10 mouse cellular contexts compared by ENCODE assay signal in the genomic region with DNA sequence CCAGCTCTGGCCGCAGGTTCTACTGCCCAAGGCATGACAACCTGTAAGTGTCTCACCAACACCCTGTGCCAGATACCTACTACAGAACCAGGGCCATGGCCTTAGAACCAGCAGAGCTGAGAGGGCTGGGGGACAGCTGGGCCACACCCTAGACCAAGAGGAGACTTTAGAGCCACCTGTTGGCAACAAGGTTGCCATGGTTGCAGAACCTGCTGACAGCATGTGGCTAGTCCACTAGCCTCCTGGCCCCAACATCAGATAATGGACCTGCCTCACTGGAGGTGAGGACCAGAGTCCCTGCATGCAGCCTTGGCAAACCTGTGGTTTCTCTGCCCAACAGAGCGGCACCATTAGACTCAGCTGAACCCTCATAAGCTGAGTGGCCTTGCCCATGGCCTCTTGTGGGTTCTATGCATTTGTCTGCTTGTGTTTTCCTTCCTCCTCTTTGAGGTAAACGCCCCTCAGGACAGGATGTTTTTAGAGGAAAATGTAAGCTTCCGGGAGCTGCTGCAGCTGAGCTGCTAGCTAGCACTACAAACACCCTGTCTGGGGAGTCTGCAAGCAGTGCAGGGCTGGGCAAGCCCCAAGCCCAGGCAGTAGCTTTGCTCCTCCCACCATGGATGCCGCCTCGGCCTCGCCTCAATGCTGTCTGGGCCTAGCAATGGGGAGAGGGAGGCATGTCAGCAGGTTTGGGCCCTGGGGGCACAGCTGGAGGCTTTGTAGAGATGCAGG. TPM values are rescaled to one million over a fixed set of nuclear protein-coding genes. Genes with fewer than 3 reads are reported as not detected.
A peak's percentile ranks its signal among the peaks of the same experiment; 100 is the strongest.
DNase-seq lines count a peak whose midpoint lies in the region; ATAC-seq and TF ChIP-seq lines count a peak whose summit lies in the region.
"Had no signal": no experiment of that assay in that cellular context is flagged by ENCODE, and none has a peak within 500 bp of the region (broad histone marks: within the 10 kb centered on the region; RNA-seq: fewer than 3 reads in every experiment).

No protein-coding gene starts in this region.

- no peak overlapping the region for H3K27ac ChIP-seq in embryonic facial prominence, embryonic 11.5 days (replicated peaks; ENCODE audit: low read depth, low read length)
- no peak overlapping the region for H3K27ac ChIP-seq in liver, embryonic 16.5 days (ENCODE audit: low read length)
- H3K27ac ChIP-seq in stomach, postnatal 0 days (replicated peaks) = peak overlapping the region; percentile 45; the same call in 1 of the 2 replicates
- H3K27ac ChIP-seq: heart, adult 2 months had no signal

- H3K36me3 ChIP-seq in embryonic facial prominence, embryonic 11.5 days (replicated peaks; ENCODE audit: control insufficient read depth, insufficient read depth, low read depth, low read length) = no peaks in the 10 kb centered on the region
- no peaks in the 10 kb centered on the region for H3K36me3 ChIP-seq in liver, embryonic 16.5 days (ENCODE audit: control insufficient read depth, insufficient read depth)
- no peaks in the 10 kb centered on the region for H3K36me3 ChIP-seq in stomach, postnatal 0 days (ENCODE audit: control insufficient read depth, insufficient read depth, low read length)

- no peaks in the 10 kb centered on the region for H3K9me3 ChIP-seq in embryonic facial prominence, embryonic 11.5 days (replicated peaks; ENCODE audit: control insufficient read depth, low read length)
- no peaks in the 10 kb centered on the region for H3K9me3 ChIP-seq in liver, embryonic 16.5 days (replicated peaks; ENCODE audit: control insufficient read depth, low read length)
- no peaks in the 10 kb centered on the region for H3K9me3 ChIP-seq in stomach, postnatal 0 days (ENCODE audit: control insufficient read depth, low read length)

- H3K27me3 ChIP-seq in embryonic facial prominence, embryonic 11.5 days (ENCODE audit: control insufficient read depth, insufficient read depth, low read length) = no peaks in the 10 kb centered on the region
- H3K27me3 ChIP-seq in liver, embryonic 16.5 days (ENCODE audit: control insufficient read depth, insufficient read depth, low read depth, low read length) = no peaks in the 10 kb centered on the region
- no peaks in the 10 kb centered on the region for H3K27me3 ChIP-seq in stomach, postnatal 0 days (ENCODE audit: control insufficient read depth, insufficient read depth, low read length)

- no peak for TF ChIP-seq EP300 in stomach, postnatal 0 days (optimal IDR thresholded peaks at IDR 0.05)

- peak; percentile 33 for DNase-seq in kidney, postnatal 14 days
- DNase-seq in kidney, adult 9 months = no peak
- DNase-seq in embryonic facial prominence, embryonic 11.5 days (ENCODE audit: low spot score) = peak; percentile 17
- DNase-seq in stomach, postnatal 0 days (ENCODE audit: low spot score) = no peak
- DNase-seq in ovary, postnatal 36 days (ENCODE audit: low spot score) = no peak

- H3K9ac ChIP-seq in embryonic facial prominence, embryonic 11.5 days (replicated peaks; ENCODE audit: low read length) = no peak overlapping the region
- H3K9ac ChIP-seq in liver, embryonic 16.5 days (ENCODE audit: low read depth, low read length) = no peak overlapping the region
- no peak overlapping the region for H3K9ac ChIP-seq in stomach, postnatal 0 days (ENCODE audit: low read length)

- TF ChIP-seq CTCF in stomach, postnatal 0 days (IDR thresholded peaks at IDR 0.05; ENCODE audit: low read depth) = no peak

- ATAC-seq in embryonic facial prominence, embryonic 11.5 days (replicated peaks; ENCODE audit: insufficient number of reproducible peaks, low FRiP score, low TSS enrichment, low read depth) = no peak
- ATAC-seq in liver, embryonic 16.5 days (ENCODE audit: low read depth) = peak; percentile 24; the same call in 1 of the 2 replicates
- ATAC-seq in stomach, postnatal 0 days (ENCODE audit: low FRiP score, low TSS enrichment) = peak; percentile 56
- ATAC-seq in megakaryocyte-erythroid progenitor cell, adult 5-6 weeks (replicated peaks; ENCODE audit: low FRiP score, low TSS enrichment, poor library complexity, severe bottlenecking) = no peak
- no peak for ATAC-seq in monocyte, adult 5-6 weeks (replicated peaks; ENCODE audit: insufficient number of reproducible peaks, low FRiP score, low TSS enrichment, poor library complexity, severe bottlenecking)

- peaks cover 4% of the 10 kb centered on the region for H3K4me1 ChIP-seq in embryonic facial prominence, embryonic 11.5 days (ENCODE audit: control insufficient read depth, insufficient read depth, low read length)
- no peaks in the 10 kb centered on the region for H3K4me1 ChIP-seq in liver, embryonic 16.5 days (ENCODE audit: control insufficient read depth, low read depth, low read length)
- H3K4me1 ChIP-seq in stomach, postnatal 0 days (replicated peaks; ENCODE audit: control insufficient read depth, insufficient read depth) = 0 out of 2 replicates have a peak, but pooled peaks cover 3% of the 10 kb centered on the region

- 51% methylated on average over 7 of the region's 7 CpGs for WGBS in embryonic facial prominence, embryonic 11.5 days
- WGBS in liver, embryonic 16.5 days (ENCODE audit: insufficient replicate concordance) = 34% methylated on average over 7 of the region's 7 CpGs
- WGBS in stomach, postnatal 0 days = 32% methylated on average over 7 of the region's 7 CpGs

- H3K4me3 ChIP-seq in embryonic facial prominence, embryonic 11.5 days (ENCODE audit: low read depth, low read length) = no peak overlapping the region
- H3K4me3 ChIP-seq in liver, embryonic 16.5 days (ENCODE audit: low read depth, low read length) = no peak overlapping the region
- H3K4me3 ChIP-seq in stomach, postnatal 0 days (ENCODE audit: low read depth, low read length) = no peak overlapping the region
- H3K4me3 ChIP-seq: heart, adult 2 months had no signal

- H3K4me2 ChIP-seq in embryonic facial prominence, embryonic 11.5 days (ENCODE audit: low read depth, low read length) = no peak overlapping the region
- H3K4me2 ChIP-seq in liver, embryonic 16.5 days (ENCODE audit: low read depth, low read length) = no peak overlapping the region
- no peak overlapping the region for H3K4me2 ChIP-seq in stomach, postnatal 0 days (replicated peaks; ENCODE audit: low read depth)

RNA-seq across cellular contexts. Expression of gene Tcf7, which starts 14.5 kb away (rescaled TPM):
- 9.2 and 9.8 TPM in 2 replicates for polyA plus RNA-seq in embryonic facial prominence, embryonic 11.5 days (2014; fragmentation: Nextera tagmentation; extraction: Ambion mirVana)
- 0.74 and 1.0 TPM in 2 replicates for polyA plus RNA-seq in liver, embryonic 16.5 days (2015; fragmentation: Nextera tagmentation; extraction: Ambion mirVana)
- 3.6 and 3.7 TPM in 2 replicates for polyA plus RNA-seq in stomach, postnatal 0 days (2015; fragmentation: Nextera tagmentation; extraction: Ambion mirVana)
- 12.1 and 19.1 TPM in 2 replicates for total RNA-seq in megakaryocyte-erythroid progenitor cell, adult 5-6 weeks (2014; fragmentation: Nextera tagmentation)
- 3.6 and 10.0 TPM in 2 replicates for total RNA-seq in megakaryocyte-erythroid progenitor cell, adult 5-6 weeks (2017)
- 3.4 to 17.2 TPM (median 3.9 TPM) in 3 replicates for total RNA-seq in monocyte, adult 5-6 weeks (2017)

RNA-seq across cellular contexts. Expression of gene Skp1a, which starts 36.5 kb away (rescaled TPM):
- polyA plus RNA-seq in embryonic facial prominence, embryonic 11.5 days (2014; fragmentation: Nextera tagmentation; extraction: Ambion mirVana) = 1,096 and 1,177 TPM in 2 replicates
- 247 and 265 TPM in 2 replicates for polyA plus RNA-seq in liver, embryonic 16.5 days (2015; fragmentation: Nextera tagmentation; extraction: Ambion mirVana)
- polyA plus RNA-seq in stomach, postnatal 0 days (2015; fragmentation: Nextera tagmentation; extraction: Ambion mirVana) = 530 and 542 TPM in 2 replicates
- 186 and 213 TPM in 2 replicates for total RNA-seq in megakaryocyte-erythroid progenitor cell, adult 5-6 weeks (2014; fragmentation: Nextera tagmentation)
- 282 and 332 TPM in 2 replicates for total RNA-seq in megakaryocyte-erythroid progenitor cell, adult 5-6 weeks (2017)
- 108 to 155 TPM (median 147 TPM) in 3 replicates for total RNA-seq in monocyte, adult 5-6 weeks (2017)

RNA-seq across cellular contexts. Expression of gene Olfr1371, which starts 54.5 kb away (rescaled TPM):
- polyA plus RNA-seq in embryonic facial prominence, embryonic 11.5 days (2014; fragmentation: Nextera tagmentation; extraction: Ambion mirVana) = not detected in 2 replicates
- not detected in 2 replicates for polyA plus RNA-seq in liver, embryonic 16.5 days (2015; fragmentation: Nextera tagmentation; extraction: Ambion mirVana)
- polyA plus RNA-seq in stomach, postnatal 0 days (2015; fragmentation: Nextera tagmentation; extraction: Ambion mirVana) = not detected in 2 replicates
- not detected in 2 replicates for total RNA-seq in megakaryocyte-erythroid progenitor cell, adult 5-6 weeks (2014; fragmentation: Nextera tagmentation)
- total RNA-seq in megakaryocyte-erythroid progenitor cell, adult 5-6 weeks (2017) = not detected in 2 replicates
- not detected in 3 replicates for total RNA-seq in monocyte, adult 5-6 weeks (2017)
- total RNA-seq: adrenal gland, adult 18-20 months; heart, adult 2 months had no signal
- polyA plus RNA-seq: heart, adult 2 months had no signal

Comparison
In these comparisons a context has a peak if more than half of its experiments do, and no peak if none do; other contexts are left out.
1. DNase-seq: peak in kidney, postnatal 14 days (single experiment) and embryonic facial prominence, embryonic 11.5 days (single experiment); none in kidney, adult 9 months (single experiment), stomach, postnatal 0 days (single experiment) and ovary, postnatal 36 days (single experiment).
2. ATAC-seq: peak in liver, embryonic 16.5 days (single experiment) and stomach, postnatal 0 days (single experiment); none in embryonic facial prominence, embryonic 11.5 days (single experiment), megakaryocyte-erythroid progenitor cell, adult 5-6 weeks (single experiment) and monocyte, adult 5-6 weeks (single experiment).